Mouse (Mus musculus): ENCODE measurements around the gene Nrn1.

GRCm38 (mm10) chr13:36751861-36752260 is 16.9 kb upstream of the Nrn1 start:
- TF ChIP-seq POLR2A (IDR thresholded peaks at IDR 0.05; ENCODE audit: low read depth, low read length) = no peak
- no peak for TF ChIP-seq CTCF (IDR thresholded peaks at IDR 0.05; ENCODE audit: extremely low read depth, insufficient read depth, insufficient read length, insufficient replicate concordance)
